Mouse (Mus musculus): Measurements from ENCODE around the gene Mei4. TPM values are rescaled to one million over a fixed set of nuclear protein-coding genes. Genes with fewer than 3 reads are reported as not detected.

Gene Mei4
- total RNA-seq, 2 experiments from 2014 or later = not detected

GRCm38 (mm10) chr9:82162415-82162814 lies 298.9 kb downstream of the Mei4 start:
- no peak for DNase-seq

DNA sequence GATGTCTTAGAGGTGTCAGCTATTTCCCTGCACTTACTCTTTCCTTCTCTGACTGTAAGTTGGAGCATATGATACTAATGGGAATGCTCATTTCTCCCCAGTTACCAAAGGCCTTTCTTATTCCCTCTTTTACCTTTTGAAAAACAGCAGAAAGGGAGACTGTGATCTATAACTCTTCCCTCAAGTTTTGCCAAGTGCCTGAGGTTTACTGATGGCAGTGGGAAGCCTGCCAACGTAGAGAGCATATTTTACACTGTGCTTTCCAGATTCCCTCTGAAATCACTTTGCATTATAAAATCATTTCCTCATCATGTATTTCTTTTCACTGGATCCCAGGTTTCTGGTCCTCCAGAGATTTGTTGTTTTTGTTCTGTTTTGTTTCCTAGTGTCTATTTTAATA lies 354.5 kb downstream of the Mei4 start:
- no peak for DNase-seq

DNA sequence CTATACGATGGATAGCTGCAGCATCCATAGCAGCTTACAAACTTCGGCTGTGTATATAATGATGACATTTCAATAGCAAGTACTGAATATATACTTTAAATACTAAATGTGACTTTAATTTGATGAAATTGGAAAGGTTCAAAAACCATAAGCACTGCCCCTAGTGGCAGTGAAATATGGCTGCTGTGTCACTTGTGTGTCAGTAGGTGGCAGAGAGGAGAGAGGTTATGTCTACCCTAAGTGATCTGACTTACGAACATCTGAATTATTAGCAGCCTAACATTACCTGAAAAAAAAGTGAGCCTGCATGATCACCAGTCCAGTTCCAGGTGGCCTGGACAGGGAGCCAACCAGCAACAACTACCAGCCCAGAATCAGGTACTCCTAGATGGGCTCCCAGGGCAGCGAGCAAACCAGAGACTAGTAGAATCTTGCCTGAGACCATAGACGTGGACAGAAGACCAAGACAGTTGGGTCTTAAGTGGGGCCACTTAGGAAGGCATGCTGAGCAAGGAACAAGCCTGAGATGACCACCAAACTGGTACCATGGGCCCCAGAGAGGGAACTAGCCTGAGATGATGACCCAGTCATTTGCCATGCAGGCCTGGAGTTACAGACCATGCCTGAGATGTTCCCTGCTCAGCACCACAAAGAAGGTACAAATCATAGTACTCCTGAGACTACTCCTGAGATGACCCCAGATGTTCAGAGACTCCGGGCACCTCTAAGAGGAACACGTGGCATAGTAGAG lies 384.4 kb downstream of the Mei4 start:
- peak; percentile 13 for DNase-seq

Other genes starting within 250 kb of the Mei4 start
- gene Htr1b, start 229.8 kb upstream of the Mei4 start, total RNA-seq (2021) = under 1 TPM; 0.18 to 0.31 TPM